In genomic region chr15:102567849-102568248, GRCm38 (mm10) we compare ENCODE assay signal across 22 mouse cellular contexts. TPM values are rescaled to one million over a fixed set of nuclear protein-coding genes. Genes with fewer than 3 reads are reported as not detected.
A peak's percentile ranks its signal among the peaks of the same experiment; 100 is the strongest.
DNase-seq lines count a peak whose midpoint lies in the region; TF ChIP-seq lines count a peak whose summit lies in the region.
"Had no signal": no experiment of that assay in that cellular context is flagged by ENCODE, and none has a peak within 500 bp of the region (broad histone marks: within the 10 kb centered on the region; RNA-seq: fewer than 3 reads in every experiment).

No protein-coding gene starts in this region.

- no peaks in the 10 kb centered on the region for H3K79me2 ChIP-seq in MEL (ENCODE audit: control insufficient read depth, insufficient read depth, low read length, poor library complexity)

- peak; percentile 56 for DNase-seq in MEL (ENCODE audit: low read depth, low spot score)
- peak; percentile 19 for DNase-seq in MEL-GATA-1-ER (ENCODE audit: extremely low read depth, low read depth)
- DNase-seq in layer of hippocampus, postnatal 36 days: no peak
- DNase-seq in adrenal gland, postnatal 36 days: no peak
- DNase-seq: adrenal gland, adult 2 months; adrenal gland, adult 8-10 months; adrenal gland, postnatal 10 days; adrenal gland, postnatal 14 days; adrenal gland, postnatal 25 days; B cell, adult 2 months; cerebellum, adult 11 months; cerebellum, adult 11-12 months; cerebellum, adult 18-20 months; cerebellum, adult 2 months; cerebellum, adult 8-10 months; cerebellum, adult 9-10 months had no signal

- TF ChIP-seq EP300 in MEL (IDR thresholded peaks at IDR 0.05; ENCODE audit: low read depth in 1 of 2, low read length in 2 of 2): peak; percentile 55 to 61

- no peak overlapping the region for H3K9ac ChIP-seq in MEL (ENCODE audit: control insufficient read depth, low read depth, low read length, poor library complexity, severe bottlenecking)

- TF ChIP-seq POLR2A in MEL (IDR thresholded peaks at IDR 0.05; ENCODE audit: control insufficient read depth in 1 of 2, insufficient read depth in 1 of 2, low read depth in 1 of 2, low read length in 2 of 2, poor library complexity in 1 of 2): no peak

- no peak overlapping the region for H3K4me3 ChIP-seq in MEL (ENCODE audit: control insufficient read depth in 1 of 2, insufficient read depth in 1 of 2, low read depth in 2 of 2, low read length in 2 of 2)

- no peaks in the 10 kb centered on the region for H3K9me3 ChIP-seq in MEL (replicated peaks; ENCODE audit: insufficient read depth, low read length)
- H3K9me3 ChIP-seq: G1E had no signal

- TF ChIP-seq CTCF in MEL (IDR thresholded peaks at IDR 0.05 in 2 of 3, conservative IDR thresholded peaks at IDR 0.05 in 1 of 3; ENCODE audit: control insufficient read depth in 1 of 3, insufficient read depth in 1 of 3, low read depth in 2 of 3, low read length in 3 of 3, poor library complexity in 1 of 3, severe bottlenecking in 1 of 3): no peak

- peaks cover 3 to 4% of the 10 kb centered on the region in 2 experiments; a peak in 3 of 4 replicates for H3K36me3 ChIP-seq in MEL (ENCODE audit: control insufficient read depth in 1 of 2, insufficient read depth in 2 of 2, low read length in 2 of 2)

- H3K27ac ChIP-seq in MEL (ENCODE audit: control insufficient read depth, low read depth, low read length): no peak overlapping the region

- H3K27me3 ChIP-seq in MEL (ENCODE audit: control insufficient read depth in 1 of 2, insufficient read depth in 2 of 2, low read length in 2 of 2): no peaks in the 10 kb centered on the region
- H3K27me3 ChIP-seq: CH12.LX, Patski had no signal

- H3K4me1 ChIP-seq in MEL (ENCODE audit: control insufficient read depth in 1 of 2, insufficient read depth in 2 of 2, low read length in 2 of 2): peaks cover 0 to 2% of the 10 kb centered on the region in 2 experiments; a peak in 1 of 4 replicates

- no peak for TF ChIP-seq RAD21 in MEL (IDR thresholded peaks at IDR 0.05; ENCODE audit: low read depth, low read length)

TF ChIP-seq in MEL, 35 proteins besides CTCF, POLR2A, EP300 and RAD21:
- peak; percentile 98 for TF ChIP-seq RCOR1 (IDR thresholded peaks at IDR 0.05; ENCODE audit: low read depth, low read length)
- no peak for TF ChIP-seq MYB (IDR thresholded peaks at IDR 0.05; ENCODE audit: low read depth, low read length)
- no peak for TF ChIP-seq SMC3 (IDR thresholded peaks at IDR 0.05; ENCODE audit: low read depth, low read length)
- no peak for TF ChIP-seq SIN3A (IDR thresholded peaks at IDR 0.05; ENCODE audit: low read length)
- peak; percentile 80 for TF ChIP-seq GATA1 (IDR thresholded peaks at IDR 0.05; ENCODE audit: low read depth, low read length)
- no peak for TF ChIP-seq NRF1 (IDR thresholded peaks at IDR 0.05; ENCODE audit: insufficient read depth, low read depth, low read length, poor library complexity, severe bottlenecking)
- TF ChIP-seq GABPA (IDR thresholded peaks at IDR 0.05; ENCODE audit: low read depth, low read length): no peak
- TF ChIP-seq ZNF384 (IDR thresholded peaks at IDR 0.05; ENCODE audit: low read depth, low read length): no peak
- TF ChIP-seq MXI1 (IDR thresholded peaks at IDR 0.05; ENCODE audit: low read depth, low read length): no peak
- TF ChIP-seq NELFE (IDR thresholded peaks at IDR 0.05; ENCODE audit: low read depth, low read length): no peak
- no peak for TF ChIP-seq POLR2AphosphoS2 (IDR thresholded peaks at IDR 0.05; ENCODE audit: low read length)
- TF ChIP-seq BHLHE40 (IDR thresholded peaks at IDR 0.05; ENCODE audit: borderline replicate concordance, low read depth, low read length): peak; percentile 24; the same call in 1 of the 2 replicates
- TF ChIP-seq TBP (IDR thresholded peaks at IDR 0.05; ENCODE audit: low read depth, low read length): no peak
- no peak for TF ChIP-seq ELF1 (IDR thresholded peaks at IDR 0.05; ENCODE audit: low read depth, low read length)
- no peak; the same call in 1 of the 2 replicates for TF ChIP-seq ETS1 (IDR thresholded peaks at IDR 0.05; ENCODE audit: low read depth, low read length)
- TF ChIP-seq USF2 (IDR thresholded peaks at IDR 0.05; ENCODE audit: borderline replicate concordance in 1 of 2, insufficient read depth in 1 of 2, low read depth in 1 of 2, low read length in 2 of 2): no peak
- no peak for TF ChIP-seq HCFC1 (IDR thresholded peaks at IDR 0.05; ENCODE audit: low read depth, low read length)
- peak; percentile 40; the same call in 1 of the 2 replicates for TF ChIP-seq TCF12 (IDR thresholded peaks at IDR 0.05; ENCODE audit: low read depth, low read length)
- no peak for TF ChIP-seq KAT2A (conservative IDR thresholded peaks at IDR 0.05; ENCODE audit: low read depth, low read length)
- no peak for TF ChIP-seq E2F4 (IDR thresholded peaks at IDR 0.05; ENCODE audit: borderline replicate concordance, low read depth, low read length)
- no peak for TF ChIP-seq MAFK (IDR thresholded peaks at IDR 0.05; ENCODE audit: borderline replicate concordance, low read depth, low read length)
- TF ChIP-seq USF1 (IDR thresholded peaks at IDR 0.05; ENCODE audit: low read depth, low read length): no peak
- no peak for TF ChIP-seq CHD1 (IDR thresholded peaks at IDR 0.05; ENCODE audit: low read depth, low read length)
TF ChIP-seq in MEL: peak in this region for 4.

RNA-seq across cellular contexts. Expression of gene Npff, which starts 43.1 kb away (rescaled TPM):
- total RNA-seq in MEL (2012; rRNA removed): 0.85 and 1.8 TPM in 2 replicates
- polyA plus RNA-seq in MEL (2012; ENCODE audit: insufficient read depth in 1 of 2, insufficient read length in 2 of 2, low read depth in 1 of 2, low replicate concordance in 2 of 2, missing spikeins in 1 of 2): 1 to 10 TPM in 1 of 2 experiments, not detected in 1; 5.5 TPM
- total RNA-seq in layer of hippocampus, postnatal 36 days (2021): 1 to 10 TPM; 3.7 to 4.3 TPM
- 1 to 10 TPM; 2.5 to 3.6 TPM for total RNA-seq in adrenal gland, postnatal 36 days (2021)

RNA-seq across cellular contexts. Expression of gene Tarbp2, which starts 49.9 kb away (rescaled TPM):
- total RNA-seq in MEL (2012; rRNA removed): 135 and 155 TPM in 2 replicates
- 100 to 1,000 TPM in 1 of 2 experiments, not detected in 1; 182 TPM for polyA plus RNA-seq in MEL (2012; ENCODE audit: insufficient read depth in 1 of 2, insufficient read length in 2 of 2, low read depth in 1 of 2, low replicate concordance in 2 of 2, missing spikeins in 1 of 2)
- total RNA-seq in layer of hippocampus, postnatal 36 days (2021): 10 to 100 TPM; 32.2 to 36.9 TPM
- total RNA-seq in adrenal gland, postnatal 36 days (2021): 10 to 100 TPM; 32.5 to 33.5 TPM

RNA-seq across cellular contexts. Expression of gene Map3k12, which starts 51.0 kb away (rescaled TPM):
- 1.7 and 2.0 TPM in 2 replicates for total RNA-seq in MEL (2012; rRNA removed)
- 1 to 10 TPM in 1 of 2 experiments, not detected in 1; 2.8 TPM for polyA plus RNA-seq in MEL (2012; ENCODE audit: insufficient read depth in 1 of 2, insufficient read length in 2 of 2, low read depth in 1 of 2, low replicate concordance in 2 of 2, missing spikeins in 1 of 2)
- total RNA-seq in layer of hippocampus, postnatal 36 days (2021): 100 to 1,000 TPM in 1 of 2 experiments, 10 to 100 TPM in 1; 96.4 to 103 TPM
- total RNA-seq in adrenal gland, postnatal 36 days (2021): 1 to 10 TPM; 8.0 to 8.9 TPM

RNA-seq across cellular contexts. Expression of gene Gm28047, which starts 57.0 kb away (rescaled TPM):
- 0.20 TPM in 1 of 2 replicates, not detected in the other for total RNA-seq in MEL (2012; rRNA removed)
- polyA plus RNA-seq in MEL (2012; ENCODE audit: insufficient read depth in 1 of 2, insufficient read length in 2 of 2, low read depth in 1 of 2, low replicate concordance in 2 of 2, missing spikeins in 1 of 2): under 1 TPM in 1 of 2 experiments, not detected in 1; 0.52 TPM
- 1 to 10 TPM in 1 of 2 experiments, not detected in 1; 3.1 TPM for total RNA-seq in layer of hippocampus, postnatal 36 days (2021)
- total RNA-seq in adrenal gland, postnatal 36 days (2021): 1 to 10 TPM; 1.2 to 1.4 TPM
- total RNA-seq: adrenal gland, postnatal 14 days; CH12.LX; ES-E14; G1E had no signal
- polyA plus RNA-seq: adrenal gland, adult 2 months; brain, embryonic 14.5 days; C2C12; cerebellum, adult 2 months; G1E; Patski had no signal

RNA-seq across cellular contexts. Expression of gene Atf7, which starts 57.4 kb away (rescaled TPM):
- 10.4 and 12.8 TPM in 2 replicates for total RNA-seq in MEL (2012; rRNA removed)
- polyA plus RNA-seq in MEL (2012; ENCODE audit: insufficient read depth in 1 of 2, insufficient read length in 2 of 2, low read depth in 1 of 2, low replicate concordance in 2 of 2, missing spikeins in 1 of 2): 10 to 100 TPM in 1 of 2 experiments, not detected in 1; 49.6 TPM
- total RNA-seq in layer of hippocampus, postnatal 36 days (2021): 10 to 100 TPM; 40.4 to 45.0 TPM
- total RNA-seq in adrenal gland, postnatal 36 days (2021): 10 to 100 TPM; 65.5 to 66.3 TPM

Comparison
In these comparisons a context has a peak if more than half of its experiments do, and no peak if none do; other contexts are left out.
1. DNase-seq: peak in MEL (single experiment) and MEL-GATA-1-ER (single experiment); none in layer of hippocampus, postnatal 36 days (0 of 2) and adrenal gland, postnatal 36 days (0 of 2).
2. RNA of gene Map3k12, which starts 51.0 kb away (total RNA-seq): 96.4 to 103 TPM in layer of hippocampus, postnatal 36 days; 8.0 to 8.9 TPM in adrenal gland, postnatal 36 days and 1.7 to 2.0 TPM in MEL; every median in the first group is over 4 times any median in the second.